Mouse (Mus musculus): ENCODE measurements around the gene Tmprss9. TPM values are rescaled to one million over a fixed set of nuclear protein-coding genes. Genes with fewer than 3 reads are reported as not detected.

Gene Tmprss9
- polyA plus RNA-seq, 1 experiment from 2014 or later: 0.08 TPM

DNA sequence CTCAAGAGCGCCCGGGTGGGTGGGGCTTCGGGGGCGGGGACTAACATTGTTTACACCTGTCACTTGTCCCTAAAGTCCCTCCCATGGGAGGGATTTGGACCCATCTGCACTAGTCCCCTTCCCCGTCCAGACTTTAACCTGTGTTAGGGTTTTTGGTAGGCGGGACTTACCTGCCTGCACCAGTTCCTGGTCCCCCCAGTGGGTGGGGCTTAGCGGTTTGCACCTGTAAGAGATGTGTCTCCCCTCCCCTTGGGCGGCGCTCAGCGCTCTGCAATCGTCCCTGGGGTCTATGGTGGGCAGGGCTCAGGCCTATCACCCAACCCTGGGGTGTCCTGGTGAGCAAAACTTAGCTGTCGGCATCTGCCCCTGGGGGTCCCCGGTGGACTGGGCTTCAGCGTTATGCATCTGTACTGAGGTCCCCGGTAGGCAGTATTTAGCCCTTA is 45.7 kb downstream of the Tmprss9 start:
- Histone ChIP-seq H3K4me3 (replicated peaks) (peak overlapping the region; percentile 94), H3K9ac (replicated peaks) (peak overlapping the region; percentile 87), H3K36me3 (peaks cover 34% of the 10 kb centered on the region), H3K27ac (peak overlapping the region; percentile 72; the same call in 1 of the 2 replicates), H3K9me3 (no peaks in the 10 kb centered on the region), H3K27me3 (no peaks in the 10 kb centered on the region; the same call in 1 of the 2 replicates), H3K4me1 (replicated peaks) (peaks cover 33% of the 10 kb centered on the region), H3K4me2 (peak overlapping the region; percentile 98)
- ATAC-seq (ENCODE audit: insufficient number of reproducible peaks, insufficient read depth, low FRiP score, low TSS enrichment, low read depth): no peak
- 3% methylated on average over 15 of the region's 15 CpGs for WGBS

DNA sequence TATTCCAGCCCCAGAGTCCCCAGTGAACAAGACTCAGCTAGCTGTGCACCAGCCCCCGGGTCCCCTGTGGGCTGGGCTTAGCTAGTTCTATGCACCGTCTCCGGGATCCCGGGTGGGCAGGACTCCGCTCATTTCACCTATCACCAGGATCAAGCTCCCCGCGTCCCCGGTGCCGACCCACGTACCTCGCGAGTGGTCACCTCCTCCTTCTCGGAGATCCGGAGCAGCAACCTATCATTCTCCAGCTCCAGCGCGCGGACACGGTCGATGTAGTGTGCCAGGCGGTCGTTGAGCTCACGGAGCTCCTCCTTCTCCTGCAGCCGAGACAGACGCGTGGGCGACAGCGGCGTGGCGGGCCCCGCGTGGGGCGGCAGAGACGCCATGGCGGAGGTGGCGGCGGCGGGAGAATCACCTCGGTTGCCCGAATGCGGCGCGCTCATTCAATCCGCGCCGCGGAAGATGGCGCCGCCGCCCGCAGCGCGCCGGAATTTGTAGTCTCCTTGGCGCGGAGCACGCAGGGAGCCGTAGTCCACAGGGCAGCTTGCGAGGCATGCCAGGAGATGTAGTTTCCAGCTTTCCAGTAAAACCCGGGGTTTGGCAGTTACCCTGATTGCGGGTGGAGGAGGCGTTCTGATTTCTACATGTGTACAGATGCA is 46.3 kb downstream of the Tmprss9 start, which contains the start of gene Lmnb2:
TSS of gene Lmnb2 (minus strand) at position 467 of the 656 bp plus-strand sequence.
- Histone ChIP-seq H3K36me3 (peaks cover 30% of the 10 kb centered on the region), H3K27ac (peak within 1 kb of the TSS; percentile 72), H3K4me3 (replicated peaks) (peak within 1 kb of the TSS; percentile 94), H3K27me3 (no peaks in the 10 kb centered on the region; the same call in 1 of the 2 replicates), H3K4me1 (replicated peaks) (peaks cover 33% of the 10 kb centered on the region), H3K9ac (replicated peaks) (peak within 1 kb of the TSS; percentile 87), H3K9me3 (no peaks in the 10 kb centered on the region), H3K4me2 (peak within 1 kb of the TSS; percentile 98)
- no peak; the same call in 1 of the 2 replicates for ATAC-seq (ENCODE audit: insufficient number of reproducible peaks, insufficient read depth, low FRiP score, low TSS enrichment, low read depth)
- WGBS: under 1% methylated on average over 59 of the region's 61 CpGs

DNA sequence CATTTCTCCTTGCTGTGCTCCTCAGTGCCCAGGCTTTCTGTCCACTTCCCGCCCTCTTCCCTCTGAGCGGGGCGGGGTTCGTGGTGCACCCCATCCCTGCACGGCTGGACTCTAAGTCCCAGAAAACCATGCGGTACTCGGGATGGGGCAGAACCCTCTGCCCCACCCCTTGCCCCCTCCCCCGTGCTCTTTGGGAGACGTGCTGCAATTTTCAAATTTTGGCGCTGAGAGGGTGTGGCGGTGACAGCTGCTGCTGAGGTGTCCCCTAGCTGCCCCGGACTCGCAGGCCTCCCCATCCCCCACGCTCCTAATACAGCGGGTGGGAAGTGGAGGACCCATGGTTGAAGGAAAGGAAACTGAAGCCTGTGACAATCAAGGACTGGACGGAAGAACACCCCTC is 50.3 kb downstream of the Tmprss9 start:
- H3K9me3 ChIP-seq: 0 out of 2 replicates have a peak, but pooled peaks cover 3% of the 10 kb centered on the region
- no peak overlapping the region; the same call in 1 of the 2 replicates for H3K27ac ChIP-seq
- no peak for ATAC-seq (ENCODE audit: insufficient number of reproducible peaks, insufficient read depth, low FRiP score, low TSS enrichment, low read depth)
- peaks cover 20% of the 10 kb centered on the region for H3K4me1 ChIP-seq (replicated peaks)
- no peaks in the 10 kb centered on the region for H3K36me3 ChIP-seq
- H3K27me3 ChIP-seq: no peaks in the 10 kb centered on the region; the same call in 1 of the 2 replicates
- WGBS: 7% methylated on average over 16 of the region's 16 CpGs
- H3K9ac ChIP-seq (replicated peaks): peak overlapping the region; percentile 35
- H3K4me2 ChIP-seq: peak overlapping the region; percentile 58
- peak overlapping the region; percentile 29 for H3K4me3 ChIP-seq (replicated peaks)

DNA sequence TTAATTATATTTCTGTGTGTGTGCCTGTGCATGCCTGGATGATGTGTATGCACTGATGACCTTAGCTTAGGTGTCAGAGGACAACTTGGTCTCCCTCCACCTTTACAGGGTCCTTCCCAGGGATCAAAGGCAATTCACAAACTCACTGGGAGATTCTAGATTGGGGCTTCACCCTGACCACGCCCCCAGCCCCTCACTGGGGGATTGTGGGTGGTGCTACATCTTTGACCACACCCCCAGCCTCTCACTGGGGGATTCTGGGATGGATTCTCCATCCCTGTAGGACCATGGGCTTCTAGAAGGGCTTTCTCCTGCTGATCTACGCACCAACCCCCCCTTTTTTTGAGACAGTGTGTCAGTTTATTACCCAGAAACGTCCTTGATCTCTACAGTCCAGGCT is 53.8 kb downstream of the Tmprss9 start:
- H3K4me2 ChIP-seq: no peak overlapping the region
- 0 out of 2 replicates have a peak, but pooled peaks cover 3% of the 10 kb centered on the region for H3K9me3 ChIP-seq
- no peak overlapping the region for H3K27ac ChIP-seq
- H3K4me1 ChIP-seq (replicated peaks): peaks cover 22% of the 10 kb centered on the region
- no peak overlapping the region for H3K9ac ChIP-seq (replicated peaks)
- H3K36me3 ChIP-seq: no peaks in the 10 kb centered on the region
- WGBS: 49% methylated on average over 3 of the region's 3 CpGs
- peaks cover 3% of the 10 kb centered on the region for H3K27me3 ChIP-seq
- no peak overlapping the region for H3K4me3 ChIP-seq (replicated peaks)
- no peak for ATAC-seq (ENCODE audit: insufficient number of reproducible peaks, insufficient read depth, low FRiP score, low TSS enrichment, low read depth)

- Histone ChIP-seq H3K27me3 (peaks cover 34% of the 10 kb centered on the region), H3K27ac (peak overlapping the region; percentile 87), H3K36me3 (no peaks in the 10 kb centered on the region), H3K4me1 (replicated peaks) (peaks cover 46% of the 10 kb centered on the region), H3K4me2 (peak overlapping the region; percentile 87), H3K9me3 (0 out of 2 replicates have a peak, but pooled peaks cover 2% of the 10 kb centered on the region), H3K9ac (replicated peaks) (peak overlapping the region; percentile 53), H3K4me3 (replicated peaks) (peak overlapping the region; percentile 61)
- WGBS: under 1% methylated on average over 48 of the region's 48 CpGs
- ATAC-seq (ENCODE audit: insufficient number of reproducible peaks, insufficient read depth, low FRiP score, low TSS enrichment, low read depth): peak; percentile 52
Observed at GRCm38 (mm10) chr10:80928586-80929298, 57.1 kb downstream of the Tmprss9 start.

- peak; percentile 85 for ATAC-seq (ENCODE audit: insufficient number of reproducible peaks, insufficient read depth, low FRiP score, low TSS enrichment, low read depth)
- Histone ChIP-seq H3K4me3 (replicated peaks) (peak within 1 kb of the TSS; percentile 61), H3K9me3 (no peaks in the 10 kb centered on the region), H3K27me3 (peaks cover 42% of the 10 kb centered on the region), H3K4me1 (replicated peaks) (peaks cover 51% of the 10 kb centered on the region), H3K27ac (peak within 1 kb of the TSS; percentile 87), H3K4me2 (peak within 1 kb of the TSS; percentile 90), H3K36me3 (no peaks in the 10 kb centered on the region), H3K9ac (replicated peaks) (peak within 1 kb of the TSS; percentile 73)
- whole genome bisulfite sequencing: under 1% methylated on average over 56 of the region's 56 CpGs
Observed at GRCm38 (mm10) chr10:80929299-80930226, 57.9 kb downstream of the Tmprss9 start, which contains the start of gene Gadd45b. Gene Gadd45b (plus strand): TSS chr10:80930073.

- ATAC-seq (ENCODE audit: insufficient number of reproducible peaks, insufficient read depth, low FRiP score, low TSS enrichment, low read depth): no peak
- H3K36me3 ChIP-seq: no peaks in the 10 kb centered on the region
- peak overlapping the region; percentile 90 for H3K4me2 ChIP-seq
- peaks cover 56% of the 10 kb centered on the region for H3K4me1 ChIP-seq (replicated peaks)
- H3K27ac ChIP-seq: peak overlapping the region; percentile 59; the same call in 1 of the 2 replicates
- peak overlapping the region; percentile 61 for H3K4me3 ChIP-seq (replicated peaks)
- no peaks in the 10 kb centered on the region for H3K9me3 ChIP-seq
- H3K9ac ChIP-seq (replicated peaks): peak overlapping the region; percentile 73
- under 1% methylated on average over 45 of the region's 45 CpGs for WGBS
- H3K27me3 ChIP-seq: peaks cover 50% of the 10 kb centered on the region
Observed at GRCm38 (mm10) chr10:80930361-80931152, 58.9 kb downstream of the Tmprss9 start.

DNA sequence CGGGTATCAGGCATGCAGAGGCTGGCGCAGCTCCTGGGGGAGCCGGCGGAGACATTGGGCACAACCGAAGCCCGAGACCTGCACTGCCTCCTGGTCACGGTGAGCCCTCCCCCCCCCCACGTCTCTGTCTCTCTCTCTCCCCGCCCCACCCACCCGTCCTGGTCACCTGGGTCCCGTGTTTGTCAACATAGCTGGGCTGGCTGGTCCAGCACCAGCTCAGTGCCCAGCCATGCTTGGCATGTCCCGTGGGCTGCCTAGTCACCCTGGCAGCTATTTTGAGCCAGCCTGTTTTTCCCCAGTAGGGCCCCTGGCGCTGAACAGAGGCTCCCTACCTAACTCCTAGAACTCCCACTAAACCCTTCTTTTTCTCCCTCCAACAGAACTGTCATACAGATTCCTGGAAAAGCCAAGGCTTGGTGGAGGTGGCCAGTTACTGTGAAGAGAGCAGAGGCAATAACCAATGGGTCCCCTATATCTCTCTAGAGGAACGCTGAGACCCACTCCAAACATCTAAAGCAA is 59.6 kb downstream of the Tmprss9 start:
- no peak for ATAC-seq (ENCODE audit: insufficient number of reproducible peaks, insufficient read depth, low FRiP score, low TSS enrichment, low read depth)
- H3K27ac ChIP-seq: no peak overlapping the region
- no peaks in the 10 kb centered on the region for H3K9me3 ChIP-seq
- 4% methylated on average over 13 of the region's 14 CpGs for WGBS
- peak overlapping the region; percentile 61 for H3K4me3 ChIP-seq (replicated peaks)
- H3K9ac ChIP-seq (replicated peaks): peak overlapping the region; percentile 73
- H3K27me3 ChIP-seq: peaks cover 56% of the 10 kb centered on the region
- no peaks in the 10 kb centered on the region for H3K36me3 ChIP-seq
- peak overlapping the region; percentile 90 for H3K4me2 ChIP-seq
- H3K4me1 ChIP-seq (replicated peaks): peaks cover 63% of the 10 kb centered on the region

DNA sequence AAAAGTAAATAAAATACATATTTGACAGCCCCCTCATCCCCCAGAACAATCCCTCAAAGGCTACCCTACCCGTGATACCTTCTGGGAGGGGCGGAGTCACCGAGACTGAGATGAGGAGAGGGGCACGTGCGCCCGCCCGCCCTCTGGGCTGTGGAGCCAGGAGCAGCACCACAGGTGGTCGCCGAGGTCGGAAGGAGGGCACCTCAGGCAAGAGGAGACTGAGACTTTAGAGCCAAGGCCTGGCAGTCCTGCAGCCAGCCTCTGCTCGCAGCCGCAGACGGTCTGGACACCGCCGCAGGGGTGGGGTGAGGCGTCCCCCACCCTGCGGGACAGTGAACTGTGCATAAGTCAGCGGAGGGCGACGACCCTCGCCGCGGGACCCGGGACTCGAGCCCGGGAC is 60.0 kb downstream of the Tmprss9 start:
- peaks cover 57% of the 10 kb centered on the region for H3K27me3 ChIP-seq
- peaks cover 68% of the 10 kb centered on the region for H3K4me1 ChIP-seq (replicated peaks)
- H3K9ac ChIP-seq (replicated peaks): peak overlapping the region; percentile 45; the same call in 1 of the 2 replicates
- H3K27ac ChIP-seq: 0 out of 2 replicates have a peak overlapping the region, but pooled peaks have one; percentile 23
- WGBS: 2% methylated on average over 26 of the region's 26 CpGs
- no peaks in the 10 kb centered on the region for H3K36me3 ChIP-seq
- H3K4me2 ChIP-seq: peak overlapping the region; percentile 90
- no peaks in the 10 kb centered on the region for H3K9me3 ChIP-seq
- peak overlapping the region; percentile 61 for H3K4me3 ChIP-seq (replicated peaks)
- no peak for ATAC-seq (ENCODE audit: insufficient number of reproducible peaks, insufficient read depth, low FRiP score, low TSS enrichment, low read depth)

DNA sequence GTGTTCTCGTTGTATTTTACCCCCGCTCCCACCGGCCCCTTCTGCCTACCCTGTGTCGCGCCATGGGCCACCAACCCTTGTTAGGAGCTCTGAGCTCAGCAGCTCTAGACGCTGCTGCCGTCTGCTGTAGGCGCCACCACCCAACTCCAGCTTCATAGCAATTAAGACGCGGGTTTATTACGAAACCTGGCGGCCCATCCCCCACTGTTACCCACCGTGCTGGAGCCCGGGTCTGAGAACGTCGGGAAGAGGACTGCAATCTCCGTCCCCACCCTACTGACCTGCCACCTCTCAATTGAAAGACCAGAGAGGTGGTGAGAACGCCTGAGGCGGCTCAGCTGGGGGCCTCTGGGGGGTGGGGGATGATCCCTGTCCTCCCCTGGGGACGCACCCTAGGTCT is 60.6 kb downstream of the Tmprss9 start:
- no peak for ATAC-seq (ENCODE audit: insufficient number of reproducible peaks, insufficient read depth, low FRiP score, low TSS enrichment, low read depth)
- H3K27me3 ChIP-seq: peaks cover 57% of the 10 kb centered on the region
- no peak overlapping the region for H3K27ac ChIP-seq
- H3K9ac ChIP-seq (replicated peaks): 0 out of 2 replicates have a peak overlapping the region, but pooled peaks have one; percentile 45
- under 1% methylated on average over 20 of the region's 20 CpGs for WGBS
- peaks cover 73% of the 10 kb centered on the region for H3K4me1 ChIP-seq (replicated peaks)
- peak overlapping the region; percentile 90 for H3K4me2 ChIP-seq
- peak overlapping the region; percentile 61 for H3K4me3 ChIP-seq (replicated peaks)
- no peaks in the 10 kb centered on the region for H3K36me3 ChIP-seq
- H3K9me3 ChIP-seq: no peaks in the 10 kb centered on the region
